Mouse (Mus musculus) heart, adult 2 months (tissue): ENCODE data around the gene Slc9c1. TPM values are rescaled to one million over a fixed set of nuclear protein-coding genes. Genes with fewer than 3 reads are reported as not detected.

Experiments
- DNase-seq, 2 experiments: peaks; one replicate each; pipeline ENCODE4 v3.0.0; 2021
- H3K27ac ChIP-seq: fragments of 200-600 bp; 2 replicates; pipeline ENCODE4 v1.8.1; 2022
- H3K27me3 ChIP-seq: fragments of 200-500 bp; 2 replicates; pipeline ENCODE4 v1.6.1; 2012; ENCODE audit warnings: mild to moderate bottlenecking, low read length, inconsistent platforms, mixed read lengths; ENCODE audit not compliant: control insufficient read depth, insufficient read depth
- H3K36me3 ChIP-seq: fragments of 200-500 bp; 2 replicates; pipeline ENCODE4 v1.6.1; 2012; ENCODE audit warnings: low read length, inconsistent platforms; ENCODE audit not compliant: control insufficient read depth, insufficient read depth
- H3K4me1 ChIP-seq: fragments of 200-500 bp; 2 replicates; pipeline ENCODE4 v1.6.1; 2011; ENCODE audit warnings: low read length; ENCODE audit not compliant: control insufficient read depth, insufficient read depth
- H3K4me3 ChIP-seq: fragments of 200-600 bp; 2 replicates; pipeline ENCODE4 v1.8.1; 2022
- H3K79me2 ChIP-seq: fragments of 200-500 bp; replicated peaks from 2 replicates; pipeline ENCODE4 v1.6.1; 2012; ENCODE audit warnings: mild to moderate bottlenecking, inconsistent platforms, low read length, moderate library complexity, mixed read lengths; ENCODE audit not compliant: control insufficient read depth, insufficient read depth
- H3K9ac ChIP-seq: fragments of 200-500 bp; 2 replicates; pipeline ENCODE4 v1.6.1; 2012; ENCODE audit warnings: low read depth, mild to moderate bottlenecking, control low read depth, inconsistent platforms, low read length, mixed read lengths
- CTCF ChIP-seq: fragments of 200-600 bp; IDR thresholded peaks from 2 replicates; pipeline ENCODE4 v1.8.1; 2022; ENCODE audit warnings: antibody characterized with exemption, mild to moderate bottlenecking, moderate library complexity
- EP300 ChIP-seq: fragments of 200-500 bp; IDR thresholded peaks from 2 replicates; pipeline ENCODE4 v1.6.1; 2011; ENCODE audit warnings: low read depth, low read length, control low read depth; ENCODE audit not compliant: insufficient read depth
- POLR2A ChIP-seq: fragments of 200-500 bp; IDR thresholded peaks from 2 replicates; pipeline ENCODE4 v1.6.1; 2011; ENCODE audit warnings: mild to moderate bottlenecking, low read depth, low read length, control low read depth; ENCODE audit not compliant: insufficient read depth
- WGBS: fragments of 180-500 bp; shearing (Covaris S2); methylation state at CpG from one replicate; pipeline ENCODE4 v1.1.7; 2018; 5-methylcytosine and 5-hydroxymethylcytosine counted together
- intact Hi-C: fragments of 180-260 bp; cut with DNase I; formaldehyde crosslinking; loops from one replicate; pipeline ENCODE4 v1.15.1; 2025
- polyA plus RNA-seq: library from polyadenylated mRNA; depleted of rRNA; stranded (reverse); fragments of >200 nt; gene quantifications from 2 replicates; pipeline ENCODE4 v1.2.3, GENCODE M21; 2012
- total RNA-seq, 2 experiments: library from RNA; stranded (reverse); gene quantifications; 2 replicates each; pipeline ENCODE4 v1.2.3; 2021

Gene Slc9c1
- total and polyA plus RNA-seq, 3 experiments = not detected

DNA sequence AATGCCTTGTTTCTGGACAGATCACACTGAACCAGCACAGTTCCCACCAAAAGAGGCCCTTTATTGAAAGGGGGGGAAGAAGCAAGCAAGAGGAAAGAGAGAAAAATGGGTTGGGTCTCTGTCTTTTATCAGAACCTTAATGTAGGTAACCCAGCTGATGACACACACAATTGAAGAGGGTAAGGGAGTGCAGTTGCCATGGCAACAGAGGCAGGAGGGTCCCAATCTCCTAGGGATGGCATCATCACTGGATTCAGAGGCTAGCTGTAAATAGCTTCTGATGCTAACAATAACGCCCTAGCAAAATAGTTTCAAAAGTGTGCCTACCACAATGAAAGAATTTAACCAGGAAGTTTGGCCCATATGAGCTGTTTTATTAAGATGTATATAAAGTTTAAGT lies 58.5 kb downstream of the Slc9c1 start:
- Histone ChIP-seq H3K9ac (no peak overlapping the region), H3K36me3 (no peaks in the 10 kb centered on the region), H3K27me3 (no peaks in the 10 kb centered on the region), H3K27ac (no peak overlapping the region), H3K4me1 (no peaks in the 10 kb centered on the region), H3K79me2 (no peaks in the 10 kb centered on the region), H3K4me3 (no peak overlapping the region)
- WGBS = 70% methylated on average over 1 of the region's 1 CpGs
- TF ChIP-seq POLR2A = no peak
- no peak for TF ChIP-seq EP300
- TF ChIP-seq CTCF = no peak
- intact Hi-C loops = no loop called here
- no peak for DNase-seq

DNA sequence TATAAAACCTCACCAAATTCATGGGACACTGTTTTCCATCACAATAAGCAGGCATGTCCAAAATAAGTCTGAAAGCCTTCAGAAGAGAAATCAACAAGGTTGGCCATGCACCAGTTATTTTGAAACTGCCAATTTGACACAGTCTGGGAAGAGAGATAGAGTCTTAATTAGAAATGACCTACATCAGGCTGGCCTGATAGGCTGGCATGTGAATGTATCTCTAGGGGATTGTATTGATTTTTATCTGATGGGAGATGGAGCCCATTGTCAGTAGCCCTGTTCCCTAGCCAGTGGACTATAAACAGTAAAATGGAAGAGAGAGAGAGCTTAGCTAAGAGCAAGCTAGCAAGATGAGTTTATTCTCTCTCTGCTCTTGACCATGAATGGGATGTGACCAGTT lies 60.4 kb downstream of the Slc9c1 start:
- Histone ChIP-seq H3K27me3 (no peaks in the 10 kb centered on the region), H3K27ac (no peak overlapping the region), H3K9ac (no peak overlapping the region), H3K4me1 (no peaks in the 10 kb centered on the region), H3K4me3 (no peak overlapping the region), H3K79me2 (no peaks in the 10 kb centered on the region), H3K36me3 (no peaks in the 10 kb centered on the region)
- intact Hi-C loops = no loop called here
- TF ChIP-seq EP300 = no peak
- no peak for TF ChIP-seq CTCF
- TF ChIP-seq POLR2A = no peak
- DNase-seq = no peak

DNA sequence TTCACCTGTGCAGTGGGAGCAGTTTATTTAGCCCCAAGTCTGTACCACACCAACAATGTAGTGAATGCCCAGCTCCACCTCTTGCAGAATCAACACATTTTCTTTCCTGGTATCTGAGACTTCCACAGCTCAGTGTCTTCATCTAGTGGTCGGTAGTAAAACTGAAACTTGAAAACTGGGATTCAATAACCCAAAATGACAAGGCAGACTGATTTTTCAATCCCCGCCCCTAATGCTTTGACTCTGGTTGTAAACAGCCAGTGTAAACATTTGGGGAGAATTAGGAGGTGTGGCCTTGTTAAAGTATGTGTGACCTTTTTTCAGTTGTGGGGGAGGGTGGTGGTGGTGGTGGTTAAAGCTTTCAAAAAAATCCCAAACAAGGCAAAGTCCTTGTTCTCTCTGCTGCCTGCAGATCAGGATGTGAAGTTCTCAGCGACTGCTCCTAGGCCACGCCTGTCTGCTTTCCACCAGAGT lies 73.4 kb downstream of the Slc9c1 start:
- TF ChIP-seq CTCF = peak; percentile 77
- no peak for TF ChIP-seq EP300
- Histone ChIP-seq H3K27me3 (no peaks in the 10 kb centered on the region), H3K9ac (peak overlapping the region; percentile 30; the same call in 1 of the 2 replicates), H3K36me3 (no peaks in the 10 kb centered on the region), H3K27ac (peak overlapping the region; percentile 15; the same call in 1 of the 2 replicates), H3K4me1 (peaks cover 3% of the 10 kb centered on the region), H3K4me3 (no peak overlapping the region), H3K79me2 (no peaks in the 10 kb centered on the region)
- WGBS = 28% methylated on average over 4 of the region's 4 CpGs
- DNase-seq = peak in 1 of 2 experiments; percentile 4
- intact Hi-C loops = loop anchor here (5.0 kb wide), 1 partner anchor 411 kb away; no protein-coding TSS in a partner anchor

DNA sequence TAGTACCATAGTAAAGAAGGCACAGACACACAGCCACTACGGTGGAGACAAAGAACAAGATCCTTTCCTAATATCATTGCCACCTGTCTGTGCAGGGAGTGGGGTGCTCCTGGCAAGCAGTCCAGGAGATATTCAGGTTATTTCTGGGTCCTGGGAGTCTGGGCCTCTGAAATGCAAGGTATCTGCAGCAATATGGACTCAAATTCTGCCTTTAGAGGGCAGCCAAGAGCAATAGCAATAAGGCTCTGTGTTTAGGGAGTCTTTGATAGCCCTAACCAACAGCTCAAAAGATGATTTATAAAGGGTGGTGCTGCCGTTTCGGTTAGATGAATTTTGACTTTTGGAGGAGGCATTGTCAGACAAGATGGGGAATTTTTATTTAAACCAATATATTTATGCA lies 74.2 kb downstream of the Slc9c1 start:
- H3K36me3 ChIP-seq = no peaks in the 10 kb centered on the region
- H3K79me2 ChIP-seq = no peaks in the 10 kb centered on the region
- H3K27me3 ChIP-seq = no peaks in the 10 kb centered on the region
- H3K4me3 ChIP-seq = no peak overlapping the region
- H3K9ac ChIP-seq = no peak overlapping the region
- H3K27ac ChIP-seq = no peak overlapping the region
- intact Hi-C loops = loop anchor here (5.0 kb wide), 1 partner anchor 412 kb away; no protein-coding TSS in a partner anchor
- WGBS = 62% methylated on average over 3 of the region's 3 CpGs
- H3K4me1 ChIP-seq = peaks cover 3% of the 10 kb centered on the region
- DNase-seq = peak in 1 of 2 experiments; percentile 5
- TF ChIP-seq EP300 = no peak
- TF ChIP-seq CTCF = peak; percentile 71

DNA sequence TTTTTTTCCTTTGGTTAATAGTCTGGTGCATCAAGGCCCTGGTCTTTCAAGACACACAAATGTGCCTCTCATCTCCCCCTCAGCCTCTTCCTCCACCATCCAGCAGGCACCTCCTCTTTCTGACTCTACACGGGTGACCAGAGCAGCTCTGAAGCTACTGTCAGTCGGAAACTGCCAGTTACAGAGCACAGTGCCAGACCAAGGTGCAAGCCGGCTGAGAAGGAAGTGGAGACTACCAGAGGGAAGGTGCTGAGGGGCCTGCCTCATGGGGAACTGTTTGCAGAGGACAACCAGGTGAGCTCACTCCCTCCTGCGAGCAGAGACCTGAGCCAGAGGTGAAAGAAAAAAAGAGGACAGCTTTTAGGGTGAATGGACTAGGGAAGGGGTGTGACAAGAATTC lies 75.2 kb downstream of the Slc9c1 start, which contains the start of gene Gcsam:
TSS of gene Gcsam (plus strand) at position 114 of the 400 bp plus-strand sequence.
- no peak within 1 kb of the TSS for H3K27ac ChIP-seq
- no peaks in the 10 kb centered on the region for H3K79me2 ChIP-seq
- H3K27me3 ChIP-seq = no peaks in the 10 kb centered on the region
- H3K4me3 ChIP-seq = no peak within 1 kb of the TSS
- H3K9ac ChIP-seq = no peak within 1 kb of the TSS
- intact Hi-C loops = no loop called here
- 63% methylated on average over 4 of the region's 4 CpGs for WGBS
- H3K36me3 ChIP-seq = no peaks in the 10 kb centered on the region
- TF ChIP-seq EP300 (no peak), CTCF (no peak), POLR2A (no peak)
- DNase-seq = no peak
- peaks cover 3% of the 10 kb centered on the region for H3K4me1 ChIP-seq

DNA sequence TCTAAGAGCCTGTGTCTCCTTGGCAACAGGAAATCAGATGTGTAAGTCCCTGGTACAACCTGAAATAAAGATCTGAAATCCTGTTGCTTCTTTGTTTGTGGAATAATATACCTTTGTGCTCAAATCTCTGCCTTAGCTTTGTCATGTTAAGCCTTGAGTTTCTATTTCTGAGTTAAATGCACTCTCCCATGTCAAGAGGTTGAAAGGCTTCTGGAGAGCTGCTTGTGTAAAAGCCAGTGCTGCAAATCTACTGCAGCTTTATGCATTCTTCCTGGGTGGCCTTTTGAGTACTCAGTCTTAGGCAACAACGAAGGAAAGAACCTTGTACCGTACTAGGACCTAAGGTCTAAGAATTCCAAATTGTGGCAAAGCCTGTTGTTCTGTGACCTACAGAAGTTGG lies 78.1 kb downstream of the Slc9c1 start:
- TF ChIP-seq EP300 (no peak), CTCF (no peak), POLR2A (no peak)
- WGBS = 86% methylated on average over 2 of the region's 2 CpGs
- intact Hi-C loops = no loop called here
- DNase-seq = no peak
- Histone ChIP-seq H3K9ac (no peak overlapping the region), H3K79me2 (no peaks in the 10 kb centered on the region), H3K4me1 (peaks cover 3% of the 10 kb centered on the region), H3K27ac (no peak overlapping the region), H3K4me3 (no peak overlapping the region), H3K36me3 (no peaks in the 10 kb centered on the region), H3K27me3 (no peaks in the 10 kb centered on the region)
